Mouse (Mus musculus) cerebellum, postnatal 10 days (tissue): ENCODE measurements around the gene Nfam1.
A peak's percentile ranks its signal among the peaks of the same experiment; 100 is the strongest.

Experiments used
- DNase-seq, 2 experiments: peaks; one replicate each; pipeline ENCODE4 v3.0.0; 2021; ENCODE audit warnings: mixed read lengths in 2 of 2

Nfam1 gene

DNA sequence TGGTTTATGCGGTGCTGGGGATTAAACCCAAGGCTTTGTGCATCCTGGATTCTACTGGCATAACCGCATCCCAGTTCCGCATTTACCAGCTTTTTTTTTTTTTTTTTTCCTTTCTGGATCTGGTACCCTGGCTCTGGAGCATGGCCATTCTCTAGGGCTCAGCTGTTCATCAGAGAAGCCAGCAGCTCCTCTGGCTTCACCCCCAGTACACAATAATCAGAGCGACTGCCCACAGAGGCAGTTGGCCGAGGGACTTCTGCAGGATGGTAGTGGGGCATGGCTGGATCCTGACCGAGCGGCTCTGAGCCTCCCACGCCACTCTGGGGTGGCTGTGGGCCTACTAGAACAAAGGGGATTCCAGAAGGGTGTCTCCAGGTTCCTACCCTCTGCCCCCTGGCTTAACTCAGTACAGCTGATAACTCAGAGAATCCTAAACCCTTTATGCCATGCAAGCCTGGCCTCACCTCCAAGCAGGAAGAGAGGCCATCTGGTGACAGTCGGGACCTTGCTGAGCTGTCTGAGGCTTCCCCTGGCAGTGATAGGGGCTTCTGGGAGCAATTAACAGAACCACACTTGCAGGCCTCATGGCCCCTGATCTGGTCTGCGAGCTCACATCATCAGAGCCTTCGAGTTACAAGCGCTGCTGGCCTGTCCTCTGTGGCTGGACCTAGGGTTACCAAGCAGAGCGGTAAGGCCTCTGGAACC, 40.9 kb downstream of the Nfam1 start:
- DNase-seq: peak; percentile 83 to 88

DNA sequence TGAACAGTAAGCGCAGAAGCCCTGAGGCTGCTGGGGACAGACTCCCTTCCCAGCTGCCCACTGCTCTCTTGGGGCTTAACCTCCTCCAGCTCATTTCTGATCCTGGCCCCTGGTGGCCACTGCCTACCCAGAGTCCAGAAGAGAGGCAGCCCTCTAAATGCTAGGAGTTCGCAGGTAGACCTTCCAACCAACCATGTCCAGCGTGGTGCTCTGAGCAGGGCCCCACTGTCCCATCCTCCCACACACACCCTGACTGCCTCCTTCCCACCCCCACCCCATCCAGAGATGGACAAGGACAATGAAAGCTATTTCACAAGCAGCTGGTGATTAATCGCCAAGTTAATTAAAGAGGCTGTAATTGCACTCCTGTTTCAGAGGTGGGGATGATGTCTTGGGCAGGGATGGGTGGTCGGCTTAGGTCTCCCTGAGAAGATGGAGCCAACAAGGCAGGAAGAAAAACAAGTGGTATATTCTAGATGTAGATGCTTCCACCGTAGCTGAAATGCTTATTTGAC, 43.9 kb downstream of the Nfam1 start:
- DNase-seq: no peak

DNA sequence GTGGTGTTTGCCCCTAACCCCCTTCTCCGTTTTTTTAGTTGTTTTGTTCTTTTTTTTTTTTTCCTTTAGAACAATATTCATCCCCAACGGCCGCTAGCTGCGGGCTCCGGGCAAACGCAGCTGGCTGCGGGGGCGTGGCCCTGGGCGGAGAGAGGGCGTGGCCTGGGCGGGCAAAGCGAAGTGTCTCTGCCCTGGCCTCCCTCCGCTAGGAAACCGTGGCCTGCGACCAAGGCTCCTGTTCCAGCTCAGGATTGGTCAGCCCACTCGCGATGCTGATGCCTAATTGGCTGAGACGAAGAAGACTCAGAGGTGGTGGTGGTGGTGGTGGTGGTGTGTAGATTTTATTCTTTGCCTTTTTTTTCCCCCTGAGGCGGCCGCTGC, 45.4 kb downstream of the Nfam1 start, which contains the start of gene Tcf20:
Gene Tcf20 (minus strand): TSS at position 141 of the 381 bp plus-strand sequence.
- peak; percentile 92 to 96 for DNase-seq

DNA sequence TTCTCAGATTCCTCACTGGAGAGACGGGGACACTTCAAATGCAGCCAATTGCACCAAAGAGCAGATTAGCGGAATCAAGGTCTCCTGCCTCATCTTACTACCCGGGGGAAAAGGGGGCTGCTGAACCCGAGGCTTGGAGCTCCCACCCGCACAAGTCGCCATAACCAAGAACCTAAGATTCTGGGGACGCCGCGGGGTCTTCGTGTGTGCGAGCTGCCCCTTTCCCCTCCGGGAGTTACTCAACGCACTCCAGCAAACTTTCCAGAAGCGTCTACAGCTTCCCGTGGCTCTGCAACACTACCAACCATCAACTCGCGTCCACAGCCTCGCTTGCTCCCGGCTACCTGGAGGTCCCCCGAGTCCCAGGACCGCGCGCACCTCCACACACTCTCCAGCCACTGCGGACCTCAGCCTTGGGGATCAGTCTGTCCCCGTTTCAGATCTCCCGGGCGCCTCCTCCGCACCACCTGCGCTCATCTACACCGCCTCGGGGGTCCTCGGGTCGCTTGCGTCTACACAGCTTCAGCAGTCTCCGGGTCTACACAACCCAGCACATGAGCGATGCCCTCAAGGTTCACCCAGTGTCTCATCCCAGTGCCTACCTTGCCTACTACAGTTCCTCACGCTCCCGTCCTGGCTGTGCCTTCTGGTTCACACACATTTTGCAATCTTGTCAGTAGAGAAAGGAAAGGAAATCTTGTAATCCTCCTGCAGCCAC, 45.9 kb downstream of the Nfam1 start:
- peak in 1 of 2 experiments; percentile 36 for DNase-seq

GRCm38 (mm10) chr15:82984574-82984973, 48.5 kb downstream of the Nfam1 start:
- peak; percentile 68 to 71 for DNase-seq

DNA sequence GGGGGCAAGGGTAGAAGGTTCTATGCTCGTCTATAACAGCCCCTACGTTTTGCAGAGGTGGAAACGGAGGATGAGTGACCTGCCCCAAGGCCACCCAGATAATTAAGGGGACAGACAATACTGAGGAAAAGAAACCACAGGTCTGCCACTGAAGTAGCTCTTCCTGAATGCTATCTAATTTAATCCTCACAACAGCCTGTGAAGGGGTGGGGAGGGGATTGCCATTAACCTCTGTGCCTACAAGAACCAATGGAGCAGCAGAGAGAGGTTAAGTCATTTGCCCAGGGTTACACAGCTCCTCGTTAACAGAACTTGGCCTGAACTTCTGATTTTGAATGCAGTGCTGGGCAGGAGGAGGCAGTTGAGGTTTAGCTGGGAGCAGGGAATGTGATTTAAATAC, 49.0 kb downstream of the Nfam1 start:
- no peak for DNase-seq

- peak; percentile 74 to 83 for DNase-seq
Measured at GRCm38 (mm10) chr15:82983416-82984026, 49.6 kb downstream of the Nfam1 start.

DNA sequence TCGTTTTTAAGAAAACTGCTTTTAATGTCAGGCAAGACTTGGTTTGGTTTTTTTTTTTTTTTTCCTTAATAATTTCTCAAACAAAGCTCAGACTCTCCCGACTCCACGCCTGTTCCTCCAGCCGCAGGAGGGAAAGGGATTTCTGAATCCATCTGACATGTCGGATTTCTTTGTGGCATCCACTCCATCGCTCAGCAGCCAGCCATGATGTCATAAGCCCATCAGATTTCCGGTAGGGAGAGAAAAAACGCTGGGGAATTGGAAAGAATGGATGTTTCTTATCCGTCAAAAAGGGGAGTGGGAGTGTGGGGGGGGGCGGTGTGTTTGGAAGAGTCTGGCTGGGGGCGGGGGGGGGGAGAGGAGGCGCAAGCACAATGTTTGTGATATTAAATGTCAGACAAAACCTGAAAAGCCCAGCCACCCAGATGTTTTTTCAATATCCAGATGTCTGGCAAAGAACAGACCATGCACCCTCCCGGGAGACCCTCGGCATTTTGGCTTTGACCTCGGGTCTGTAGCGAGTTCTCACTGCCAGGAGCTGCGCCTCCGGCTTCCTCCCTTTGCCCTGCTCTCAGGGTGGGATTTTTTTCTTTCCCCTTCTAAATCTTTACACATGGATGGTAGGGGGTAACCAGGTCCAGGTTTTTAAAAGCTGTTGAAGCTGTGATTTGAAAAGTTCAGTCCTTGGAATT, 50.2 kb downstream of the Nfam1 start:
- peak; percentile 65 to 68 for DNase-seq

DNA sequence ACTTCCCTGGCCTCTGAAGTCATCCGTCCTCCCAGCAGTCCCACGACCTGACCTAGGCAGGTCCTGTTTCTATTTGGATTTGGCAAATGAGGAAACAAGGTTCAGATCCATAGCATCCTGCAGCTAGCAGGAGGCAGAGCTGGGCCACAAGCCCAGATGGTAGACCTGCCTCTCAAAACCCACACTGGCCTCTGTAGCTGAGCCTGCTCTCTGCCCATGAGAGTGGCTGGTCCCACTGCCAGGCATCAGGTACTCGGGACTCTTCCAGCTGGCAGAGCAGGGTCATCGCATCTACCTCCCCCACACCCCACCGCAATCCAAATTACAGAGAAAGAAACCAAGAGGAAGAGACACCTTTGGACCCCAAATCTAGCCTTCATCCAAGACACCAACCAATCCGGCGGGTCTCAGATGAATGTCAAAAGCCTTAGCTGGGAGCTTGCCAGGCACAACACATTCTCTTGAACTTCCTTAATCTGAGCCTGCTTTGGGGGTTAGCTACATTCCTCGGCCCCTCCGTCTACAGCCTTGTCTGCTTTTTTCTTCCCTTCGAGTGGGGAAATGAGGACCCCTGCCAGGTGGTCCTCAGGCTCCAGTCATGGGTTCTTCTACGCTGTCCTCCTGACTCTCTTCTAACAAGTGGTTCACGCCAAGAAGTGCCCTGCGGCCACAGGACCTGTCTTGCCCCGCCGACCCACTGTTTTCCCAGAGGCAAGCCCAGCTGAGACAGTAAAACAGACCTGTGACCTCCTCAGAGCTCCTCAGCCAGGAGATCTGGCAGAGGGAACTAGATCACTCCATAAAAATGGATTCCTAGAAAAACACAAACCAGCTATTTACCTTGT, 51.2 kb downstream of the Nfam1 start:
- DNase-seq: peak; percentile 66 to 67

DNA sequence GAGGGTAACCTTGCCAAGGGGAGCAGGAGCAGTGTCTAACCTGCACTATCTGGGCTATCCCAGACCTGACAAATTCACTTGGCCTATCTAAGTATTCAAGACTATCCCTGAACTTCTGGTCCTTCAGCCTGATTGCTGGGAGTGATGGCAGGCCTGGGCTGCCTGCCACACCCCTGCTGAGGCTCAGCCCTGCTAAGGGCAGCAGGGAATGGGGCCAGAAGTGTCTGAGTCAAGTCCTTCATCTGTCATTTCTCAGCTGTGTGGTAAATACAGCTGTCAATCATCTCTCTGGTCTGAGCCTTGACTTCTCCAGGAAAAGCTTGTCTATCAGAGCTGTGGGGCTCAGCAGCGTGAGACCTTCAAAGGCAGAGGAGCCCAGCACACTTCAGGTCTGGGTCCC, 53.6 kb downstream of the Nfam1 start:
- DNase-seq: peak in 1 of 2 experiments; percentile 70

DNA sequence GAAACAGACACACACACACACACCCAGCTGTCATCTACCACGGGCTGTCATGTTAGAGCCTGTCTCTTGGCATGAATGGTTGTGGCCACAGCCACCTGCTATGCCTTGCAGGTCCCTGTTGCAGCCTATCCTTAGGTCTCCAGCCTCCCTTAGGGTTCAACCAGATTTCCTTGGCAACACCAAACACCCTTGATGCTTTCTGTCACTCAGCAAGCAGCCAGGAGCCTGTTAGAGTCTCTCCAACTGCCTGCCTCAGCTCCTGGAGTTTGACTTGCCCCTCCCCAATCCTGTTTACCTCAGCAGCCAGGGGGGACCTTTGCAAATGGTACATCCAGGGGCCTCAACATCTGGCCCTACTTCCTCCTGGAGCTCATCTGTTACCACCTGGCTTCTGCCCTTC, 58.6 kb downstream of the Nfam1 start:
- no peak for DNase-seq

DNA sequence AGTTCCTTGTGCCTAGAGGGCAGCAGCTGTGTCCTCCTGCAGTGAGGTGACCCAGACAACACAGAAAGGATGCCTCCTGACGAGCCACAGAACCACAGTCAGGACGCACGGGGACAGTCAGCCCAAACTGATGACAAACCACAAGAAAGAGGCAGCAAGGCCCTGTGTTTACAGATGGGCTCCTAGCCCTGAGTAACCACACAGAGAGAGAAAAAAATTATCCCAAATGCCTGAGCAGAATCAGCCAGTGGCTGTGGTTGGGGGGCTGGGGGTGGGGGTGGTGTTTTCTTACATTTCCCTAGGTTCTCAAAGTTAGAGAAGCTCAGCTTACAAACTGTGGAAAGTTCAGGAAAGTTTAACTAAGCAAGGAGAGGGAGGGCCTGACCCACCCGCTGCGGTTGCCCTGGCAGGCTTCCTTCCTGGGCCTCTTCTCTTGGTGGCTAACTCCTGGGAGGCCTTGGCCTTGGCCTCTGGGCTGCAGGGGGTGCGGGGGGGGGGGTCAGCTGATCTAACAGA, 63.8 kb downstream of the Nfam1 start:
- DNase-seq: no peak

- DNase-seq: peak; percentile 88 to 94
Measured at GRCm38 (mm10) chr15:82968449-82968848, 64.7 kb downstream of the Nfam1 start.

DNA sequence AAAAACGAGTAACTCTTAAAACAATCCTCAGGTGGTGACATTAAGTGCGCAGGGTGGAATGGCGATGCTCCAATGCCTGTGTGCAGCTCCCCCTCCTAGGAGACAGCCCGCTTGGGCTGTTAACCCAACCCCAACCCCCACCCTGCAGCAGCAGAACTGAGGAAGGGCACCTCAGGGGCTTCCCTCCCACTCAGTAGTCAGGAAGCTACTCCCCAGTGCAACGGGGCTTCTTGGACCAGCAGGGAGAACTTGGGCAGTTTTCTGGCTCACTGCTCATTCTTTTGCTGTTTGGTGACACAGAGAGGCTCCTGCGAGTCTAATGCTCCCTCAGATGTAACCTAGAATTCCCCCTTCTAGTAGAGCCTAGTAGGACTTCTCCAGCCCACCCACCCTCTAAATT, 65.2 kb downstream of the Nfam1 start:
- DNase-seq: peak in 1 of 2 experiments; percentile 29

- DNase-seq: peak; percentile 82 to 91
Measured at GRCm38 (mm10) chr15:82964266-82964825, 68.8 kb downstream of the Nfam1 start.

- DNase-seq: peak in 1 of 2 experiments; percentile 52
Measured at GRCm38 (mm10) chr15:82963556-82964156, 69.5 kb downstream of the Nfam1 start.

GRCm38 (mm10) chr15:82963090-82963489, 70.0 kb downstream of the Nfam1 start:
- DNase-seq: peak in 1 of 2 experiments; percentile 59

- no peak for DNase-seq
Measured at GRCm38 (mm10) chr15:82962536-82962935, 70.6 kb downstream of the Nfam1 start.

GRCm38 (mm10) chr15:82960786-82961561, 72.1 kb downstream of the Nfam1 start:
- peak; percentile 91 to 93 for DNase-seq

DNA sequence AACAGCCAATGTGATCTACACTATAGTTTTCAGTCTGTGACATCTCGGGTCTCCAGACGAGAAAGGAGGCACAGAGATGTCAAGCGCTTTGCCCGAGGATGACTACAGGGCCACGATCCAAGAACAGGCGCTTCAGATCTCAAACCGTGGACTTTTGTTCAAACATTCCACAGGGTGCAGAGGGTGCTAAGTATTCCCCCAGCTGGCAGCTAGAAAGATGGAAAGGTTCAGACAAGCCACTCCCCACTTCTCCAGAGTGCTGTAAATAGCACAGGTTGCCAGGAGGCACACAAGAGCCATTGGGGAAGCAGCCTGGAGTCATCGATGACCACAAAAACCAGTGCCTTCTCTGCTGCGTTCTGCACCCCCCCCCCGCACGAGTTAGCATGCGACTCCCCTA, 74.0 kb downstream of the Nfam1 start:
- no peak for DNase-seq
